ENCODE assay signal across 19 mouse cellular contexts in genomic region chr11:22743561-22744269, GRCm38 (mm10).
DNase-seq lines count a peak whose midpoint lies in the region; ATAC-seq and TF ChIP-seq lines count a peak whose summit lies in the region.
"Had no signal": no experiment of that assay in that cellular context is flagged by ENCODE, and none has a peak within 500 bp of the region (broad histone marks: within the 10 kb centered on the region; RNA-seq: fewer than 3 reads in every experiment).

No protein-coding gene starts in this region.

- TF ChIP-seq CTCF in lung, postnatal 0 days (IDR thresholded peaks at IDR 0.05): no peak
- TF ChIP-seq CTCF in gastrocnemius, adult 2 months (IDR thresholded peaks at IDR 0.05): no peak

- no peak for TF ChIP-seq EP300 in lung, postnatal 0 days (IDR thresholded peaks at IDR 0.05)

- H3K4me3 ChIP-seq in lung, postnatal 0 days (ENCODE audit: low read depth, low read length): no peak overlapping the region
- H3K4me3 ChIP-seq in gastrocnemius, adult 2 months: no peak overlapping the region
- H3K4me3 ChIP-seq in hindbrain, embryonic 11.5 days (ENCODE audit: low read depth, low read length): no peak overlapping the region
- H3K4me3 ChIP-seq: heart, embryonic 13.5 days; layer of hippocampus, adult 2 months; limb, embryonic 15.5 days; midbrain, embryonic 10.5 days had no signal

- peaks cover 4% of the 10 kb centered on the region; the same call in 1 of the 2 replicates for H3K4me1 ChIP-seq in lung, postnatal 0 days (ENCODE audit: insufficient read depth, low read depth, low read length)
- H3K4me1 ChIP-seq in hindbrain, embryonic 11.5 days (replicated peaks; ENCODE audit: control insufficient read depth, insufficient read depth, low read length): no peaks in the 10 kb centered on the region
- H3K4me1 ChIP-seq: limb, embryonic 15.5 days had no signal

- 63% methylated on average over 5 of the region's 5 CpGs for WGBS in lung, postnatal 0 days
- WGBS in hindbrain, embryonic 11.5 days: 83% methylated on average over 5 of the region's 5 CpGs

- peaks cover 8% of the 10 kb centered on the region; the same call in 1 of the 2 replicates for H3K9me3 ChIP-seq in lung, postnatal 0 days (ENCODE audit: low read length)
- no peaks in the 10 kb centered on the region for H3K9me3 ChIP-seq in hindbrain, embryonic 11.5 days (ENCODE audit: control insufficient read depth, low read length)
- H3K9me3 ChIP-seq: limb, embryonic 15.5 days had no signal

- H3K27me3 ChIP-seq in lung, postnatal 0 days (replicated peaks; ENCODE audit: insufficient read depth, low read length): no peaks in the 10 kb centered on the region
- no peaks in the 10 kb centered on the region; the same call in 1 of the 2 replicates for H3K27me3 ChIP-seq in hindbrain, embryonic 11.5 days (ENCODE audit: control insufficient read depth, insufficient read depth, low read length)
- H3K27me3 ChIP-seq: heart, embryonic 13.5 days; limb, embryonic 15.5 days; Patski had no signal

- DNase-seq in lung, postnatal 10 days: peak; percentile 8
- no peak for DNase-seq in lung, postnatal 0 days (ENCODE audit: low spot score)
- DNase-seq in gastrocnemius, adult 2 months: peak; percentile 82
- DNase-seq in lung, postnatal 25 days (ENCODE audit: low spot score): peak; percentile 31
- no peak for DNase-seq in yolk sac, embryonic 10.5 days (ENCODE audit: low spot score)
- no peak for DNase-seq in hindbrain, embryonic 11.5 days (ENCODE audit: low spot score)
- DNase-seq: adrenal gland, postnatal 14 days; cerebellum, adult 9-11 months; forebrain, postnatal 0 days; kidney, adult 8-10 months; kidney, postnatal 14 days; layer of hippocampus, postnatal 36 days had no signal

- H3K27ac ChIP-seq in lung, postnatal 0 days (ENCODE audit: low read length): no peak overlapping the region
- H3K27ac ChIP-seq in gastrocnemius, adult 2 months: no peak overlapping the region
- no peak overlapping the region for H3K27ac ChIP-seq in hindbrain, embryonic 11.5 days (ENCODE audit: low read depth, low read length)
- H3K27ac ChIP-seq: heart, embryonic 13.5 days; hindbrain, embryonic 14.5 days; layer of hippocampus, adult 2 months; limb, embryonic 15.5 days; midbrain, embryonic 10.5 days had no signal

- no peak overlapping the region for H3K4me2 ChIP-seq in lung, postnatal 0 days (replicated peaks; ENCODE audit: low read depth, low read length)
- no peak overlapping the region for H3K4me2 ChIP-seq in hindbrain, embryonic 11.5 days (replicated peaks; ENCODE audit: low read depth, low read length)
- H3K4me2 ChIP-seq: heart, embryonic 13.5 days; hindbrain, embryonic 14.5 days; limb, embryonic 15.5 days had no signal

- intact Hi-C loops in gastrocnemius, adult 2 months (cut with DNase I): no loop called here

- H3K36me3 ChIP-seq in lung, postnatal 0 days (ENCODE audit: insufficient read depth, low read length): no peaks in the 10 kb centered on the region
- no peaks in the 10 kb centered on the region for H3K36me3 ChIP-seq in hindbrain, embryonic 11.5 days (ENCODE audit: control insufficient read depth, insufficient read depth, low read length)
- H3K36me3 ChIP-seq: heart, embryonic 13.5 days; limb, embryonic 15.5 days; midbrain, embryonic 10.5 days had no signal

- ATAC-seq in lung, postnatal 0 days: no peak; the same call in 1 of the 2 replicates
- ATAC-seq in erythroid progenitor cell, adult 5-6 weeks (replicated peaks; ENCODE audit: low FRiP score, poor library complexity, severe bottlenecking): no peak
- ATAC-seq in hindbrain, embryonic 11.5 days (ENCODE audit: low FRiP score): no peak
- ATAC-seq: forebrain, postnatal 0 days; Patski had no signal

- no peak overlapping the region for H3K9ac ChIP-seq in lung, postnatal 0 days (replicated peaks; ENCODE audit: low read depth)
- no peak overlapping the region for H3K9ac ChIP-seq in hindbrain, embryonic 11.5 days (ENCODE audit: low read depth, low read length)
- H3K9ac ChIP-seq: forebrain, postnatal 0 days; heart, embryonic 13.5 days; hindbrain, embryonic 14.5 days; limb, embryonic 15.5 days had no signal

Comparison
In these comparisons a context has a peak if more than half of its experiments do, and no peak if none do; other contexts are left out.
1. DNase-seq: peak in lung, postnatal 10 days (single experiment), gastrocnemius, adult 2 months (single experiment) and lung, postnatal 25 days (single experiment); none in lung, postnatal 0 days (single experiment), yolk sac, embryonic 10.5 days (single experiment) and hindbrain, embryonic 11.5 days (single experiment).